In genomic region chr5:29688352-29688751, GRCm38 (mm10) we compare ENCODE assay signal across 20 mouse cellular contexts. TPM values are rescaled to one million over a fixed set of nuclear protein-coding genes. Genes with fewer than 3 reads are reported as not detected.
DNase-seq lines count a peak whose midpoint lies in the region; ATAC-seq and TF ChIP-seq lines count a peak whose summit lies in the region.
"Had no signal": no experiment of that assay in that cellular context is flagged by ENCODE, and none has a peak within 500 bp of the region (broad histone marks: within the 10 kb centered on the region; RNA-seq: fewer than 3 reads in every experiment).

No protein-coding gene starts in this region.

- no peak overlapping the region for H3K4me3 ChIP-seq in heart, adult 2 months
- no peak overlapping the region for H3K4me3 ChIP-seq in lung, embryonic 14.5 days (ENCODE audit: low read depth, low read length)
- H3K4me3 ChIP-seq: embryonic facial prominence, embryonic 13.5 days; liver, embryonic 15.5 days; midbrain, embryonic 10.5 days had no signal

- peak; percentile 21; the same call in 1 of the 2 replicates for TF ChIP-seq CTCF in heart, adult 2 months (IDR thresholded peaks at IDR 0.05)
- 0 out of 2 replicates have a peak, but pooled peaks have one; percentile 4 for TF ChIP-seq CTCF in lung, embryonic 14.5 days (IDR thresholded peaks at IDR 0.05; ENCODE audit: low read depth)

- H3K4me2 ChIP-seq in lung, embryonic 14.5 days = no peak overlapping the region
- H3K4me2 ChIP-seq: embryonic facial prominence, embryonic 13.5 days; liver, embryonic 15.5 days had no signal

- no peak for ATAC-seq in lung, embryonic 14.5 days (ENCODE audit: insufficient read depth)

- no peak for DNase-seq in heart, adult 2 months
- DNase-seq in heart, postnatal 4 days = no peak
- peak; percentile 14 for DNase-seq in lung, embryonic 14.5 days
- DNase-seq in lung, adult 18-20 months = no peak
- peak; percentile 16 for DNase-seq in adipocyte (ENCODE audit: low spot score)
- DNase-seq in frontal cortex, postnatal 36 days (ENCODE audit: low spot score in 2 of 2) = no peak
- DNase-seq in right cerebral cortex, adult 18-20 months = no peak
- DNase-seq: cerebellum, adult 9-11 months; gastrocnemius, postnatal 14 days had no signal

- TF ChIP-seq POLR2A in heart, adult 2 months (IDR thresholded peaks at IDR 0.05; ENCODE audit: insufficient read depth, low read depth, low read length) = no peak

- intact Hi-C loops in heart, adult 2 months (cut with DNase I) = no loop called here

- H3K4me1 ChIP-seq in heart, adult 2 months (ENCODE audit: control insufficient read depth, insufficient read depth, low read length) = no peaks in the 10 kb centered on the region
- no peaks in the 10 kb centered on the region for H3K4me1 ChIP-seq in lung, embryonic 14.5 days (ENCODE audit: insufficient read depth)
- H3K4me1 ChIP-seq: embryonic facial prominence, embryonic 13.5 days; liver, embryonic 15.5 days; midbrain, embryonic 10.5 days had no signal

- H3K27ac ChIP-seq in heart, adult 2 months = no peak overlapping the region
- H3K27ac ChIP-seq in lung, embryonic 14.5 days (ENCODE audit: low read depth) = no peak overlapping the region
- H3K27ac ChIP-seq: embryonic facial prominence, embryonic 13.5 days; liver, embryonic 15.5 days; midbrain, embryonic 10.5 days had no signal

- H3K9me3 ChIP-seq in lung, embryonic 14.5 days (ENCODE audit: low read depth, low read length) = no peaks in the 10 kb centered on the region
- H3K9me3 ChIP-seq: embryonic facial prominence, embryonic 13.5 days; liver, embryonic 15.5 days; midbrain, embryonic 10.5 days had no signal

- no peak overlapping the region for H3K9ac ChIP-seq in heart, adult 2 months (ENCODE audit: low read depth, low read length)
- no peak overlapping the region for H3K9ac ChIP-seq in lung, embryonic 14.5 days
- H3K9ac ChIP-seq: embryonic facial prominence, embryonic 13.5 days; liver, embryonic 15.5 days had no signal

- no peaks in the 10 kb centered on the region for H3K79me2 ChIP-seq in heart, adult 2 months (replicated peaks; ENCODE audit: control insufficient read depth, insufficient read depth, low read length)

- no peaks in the 10 kb centered on the region for H3K27me3 ChIP-seq in heart, adult 2 months (ENCODE audit: control insufficient read depth, insufficient read depth, low read length)
- H3K27me3 ChIP-seq in lung, embryonic 14.5 days (ENCODE audit: insufficient read depth, low read length) = no peaks in the 10 kb centered on the region
- H3K27me3 ChIP-seq: embryonic facial prominence, embryonic 13.5 days; liver, embryonic 15.5 days had no signal

- H3K36me3 ChIP-seq in heart, adult 2 months (ENCODE audit: control insufficient read depth, insufficient read depth, low read length) = no peaks in the 10 kb centered on the region
- no peaks in the 10 kb centered on the region for H3K36me3 ChIP-seq in lung, embryonic 14.5 days (ENCODE audit: insufficient read depth)
- H3K36me3 ChIP-seq: embryonic facial prominence, embryonic 13.5 days; liver, embryonic 15.5 days; midbrain, embryonic 10.5 days had no signal

- 41% methylated on average over 7 of the region's 7 CpGs for WGBS in heart, adult 2 months
- WGBS in lung, embryonic 14.5 days = 49% methylated on average over 7 of the region's 7 CpGs

- no peak for TF ChIP-seq EP300 in heart, adult 2 months (IDR thresholded peaks at IDR 0.05; ENCODE audit: insufficient read depth, low read depth, low read length)

RNA-seq across cellular contexts. Expression of gene Dnajb6, which starts 47.1 kb away (rescaled TPM):
- total RNA-seq in heart, adult 2 months (2021) = 10 to 100 TPM; 71.0 to 78.4 TPM
- polyA plus RNA-seq in heart, adult 2 months (2012; rRNA removed) = 34.0 and 39.3 TPM in 2 replicates
- total RNA-seq in heart, postnatal 4 days (2021) = 10 to 100 TPM; 73.3 to 79.0 TPM
- polyA plus RNA-seq in lung, embryonic 14.5 days (2014; fragmentation: Nextera tagmentation; extraction: Ambion mirVana) = 143 and 146 TPM in 2 replicates

RNA-seq across cellular contexts. Expression of gene Gm5129, which starts 47.4 kb away (rescaled TPM):
- total RNA-seq in heart, adult 2 months (2021) = not detected
- polyA plus RNA-seq in heart, adult 2 months (2012; rRNA removed) = not detected in 2 replicates
- not detected for total RNA-seq in heart, postnatal 4 days (2021)
- polyA plus RNA-seq in lung, embryonic 14.5 days (2014; fragmentation: Nextera tagmentation; extraction: Ambion mirVana) = not detected in 2 replicates
- total RNA-seq: gastrocnemius, postnatal 14 days; heart, adult 8-10 months; layer of hippocampus, postnatal 25 days had no signal
- polyA plus RNA-seq: cortical plate, adult 2 months; embryonic facial prominence, embryonic 13.5 days; forebrain, embryonic 14.5 days; heart, embryonic 16.5 days; hindbrain, embryonic 11.5 days; large intestine, adult 2 months; liver, embryonic 15.5 days; midbrain, embryonic 10.5 days; stomach, embryonic 16.5 days had no signal

Comparison
In these comparisons a context has a peak if more than half of its experiments do, and no peak if none do; other contexts are left out.
1. DNase-seq: peak in lung, embryonic 14.5 days (single experiment) and adipocyte (single experiment); none in heart, adult 2 months (0 of 2), heart, postnatal 4 days (single experiment), lung, adult 18-20 months (0 of 2), frontal cortex, postnatal 36 days (0 of 2) and right cerebral cortex, adult 18-20 months (single experiment).